Mouse (Mus musculus) liver, embryonic 14.5 days (tissue): ENCODE data around the gene Pfkfb4. TPM values are rescaled to one million over a fixed set of nuclear protein-coding genes. Genes with fewer than 3 reads are reported as not detected.

ENCODE experiments used
- ATAC-seq: fragments of 200-750 bp; cut with Nextera tagmentation; 2 replicates; pipeline ENCODE4 v1.8.0; 2017; ENCODE audit warnings: moderate number of reproducible peaks, mild to moderate bottlenecking, moderate library complexity; ENCODE audit not compliant: insufficient read depth
- DNase-seq, 3 experiments: peaks; one replicate each; pipeline ENCODE4 v3.0.0-alpha.2; 2012 to 2013; ENCODE audit warnings: low read depth in 3 of 3, low spot score in 3 of 3
- H3K27ac ChIP-seq: fragments of 300-500 bp; sonication (generic); 2 replicates; pipeline ENCODE4 v1.5.1; 2014; ENCODE audit warnings: moderate library complexity, mild to moderate bottlenecking, control low read depth, inconsistent platforms
- H3K27me3 ChIP-seq: fragments of 300-500 bp; sonication (generic); 2 replicates; pipeline ENCODE4 v1.6.1; 2014; ENCODE audit warnings: mild to moderate bottlenecking, low read length, moderate library complexity; ENCODE audit not compliant: control insufficient read depth, insufficient read depth
- H3K36me3 ChIP-seq: fragments of 300-500 bp; sonication (generic); replicated peaks from 2 replicates; pipeline ENCODE4 v1.6.1; 2014; ENCODE audit warnings: low read depth; ENCODE audit not compliant: control insufficient read depth, insufficient read depth
- H3K4me1 ChIP-seq, 2 experiments: fragments of 200-500 bp in 1 of 2; fragments of 300-500 bp in 1 of 2; sonication (generic) in 1 of 2; replicated peaks; 2 replicates each; pipeline ENCODE4 v1.6.1; 2012 to 2014; ENCODE audit warnings: antibody characterized with exemption in 1 of 2, inconsistent platforms in 1 of 2, low read length in 1 of 2; ENCODE audit not compliant: control insufficient read depth in 2 of 2, insufficient read depth in 2 of 2
- H3K4me2 ChIP-seq: fragments of 300-500 bp; sonication (generic); 2 replicates; pipeline ENCODE4 v1.6.1; 2014; ENCODE audit warnings: low read depth, mild to moderate bottlenecking, control low read depth, moderate library complexity
- H3K4me3 ChIP-seq, 2 experiments: fragments of 200-500 bp in 1 of 2; fragments of 300-500 bp in 1 of 2; sonication (generic) in 1 of 2; 2 replicates each; pipeline ENCODE4 v1.5.1; 2012 to 2014; ENCODE audit warnings: low read depth in 2 of 2, low read length in 2 of 2, mild to moderate bottlenecking in 2 of 2, control low read depth in 1 of 2, inconsistent platforms in 1 of 2, moderate library complexity in 1 of 2; ENCODE audit not compliant: insufficient read depth in 1 of 2
- H3K9ac ChIP-seq: fragments of 300-500 bp; sonication (generic); replicated peaks from 2 replicates; pipeline ENCODE4 v1.6.1; 2014; ENCODE audit warnings: mild to moderate bottlenecking, control low read depth, moderate library complexity
- H3K9me3 ChIP-seq: fragments of 300-500 bp; sonication (generic); 2 replicates; pipeline ENCODE4 v1.6.1; 2016; ENCODE audit warnings: low read length, mixed read lengths; ENCODE audit not compliant: control insufficient read depth
- CTCF ChIP-seq: IDR thresholded peaks from 2 replicates; pipeline ENCODE4 v1.5.1; 2016; ENCODE audit warnings: antibody characterized with exemption, low read depth, control low read depth
- EP300 ChIP-seq: IDR thresholded peaks from 2 replicates; pipeline ENCODE4 v1.6.1; 2016; ENCODE audit warnings: antibody characterized with exemption, low read depth
- WGBS: fragments of 180-500 bp; shearing (Covaris S2); extraction: QIAGEN DNeasy Blood & Tissue Kit; methylation state at CpG from one replicate; pipeline ENCODE4 v1.1.7; 2014; ENCODE audit not compliant: insufficient replicate concordance; 5-methylcytosine and 5-hydroxymethylcytosine counted together
- polyA plus RNA-seq, 2 experiments: library from polyadenylated mRNA; depleted of rRNA in 1 of 2; stranded (reverse) in 1 of 2; unstranded in 1 of 2; fragments of >200 nt; fragmentation: Nextera tagmentation in 1 of 2; extraction: Ambion mirVana in 1 of 2; gene quantifications; 2 replicates each; pipeline versions ENCODE4 v1.2.1 to v1.2.3; 2012 to 2014

Gene Pfkfb4
- polyA plus RNA-seq (2012; rRNA removed) = 2.1 TPM in 2 replicates
- polyA plus RNA-seq (2014; fragmentation: Nextera tagmentation; extraction: Ambion mirVana) = 1.9 and 2.8 TPM in 2 replicates

GRCm38 (mm10) chr9:108991428-108992084, at the start of gene Pfkfb4:
Gene Pfkfb4 (plus strand): TSS chr9:108991778.
- Histone ChIP-seq H3K27me3 (no peaks in the 10 kb centered on the region), H3K4me3 (peak within 1 kb of the TSS; percentile 51 to 68), H3K4me2 (peak within 1 kb of the TSS; percentile 70), H3K27ac (peak within 1 kb of the TSS; percentile 75), H3K36me3 (no peaks in the 10 kb centered on the region), H3K9me3 (no peaks in the 10 kb centered on the region), H3K9ac (peak within 1 kb of the TSS; percentile 64), H3K4me1 (peaks cover 6 to 37% of the 10 kb centered on the region in 2 experiments)
- peak; percentile 97 to 98 (median 98) for DNase-seq
- 0 out of 2 replicates have a peak, but pooled peaks have one; percentile 11 for TF ChIP-seq EP300
- no peak for TF ChIP-seq CTCF
- ATAC-seq = peak; percentile 96
- WGBS = 3% methylated on average over 31 of the region's 31 CpGs

- Histone ChIP-seq H3K4me2 (no peak overlapping the region), H3K9ac (no peak overlapping the region), H3K27ac (no peak overlapping the region), H3K36me3 (peaks cover 75% of the 10 kb centered on the region), H3K9me3 (no peaks in the 10 kb centered on the region), H3K4me3 (no peak overlapping the region), H3K27me3 (no peaks in the 10 kb centered on the region), H3K4me1 (0 out of 4 replicates have a peak, but pooled peaks cover 0 to 2% of the 10 kb centered on the region in 2 experiments)
- DNase-seq (no peak), ATAC-seq (no peak)
- WGBS = 73% methylated on average over 9 of the region's 9 CpGs
- TF ChIP-seq EP300 (no peak), CTCF (no peak)
Observed at GRCm38 (mm10) chr9:108945111-108945510, 46.5 kb upstream of the Pfkfb4 start.

GRCm38 (mm10) chr9:108945608-108946007, 46.0 kb upstream of the Pfkfb4 start:
- 46% methylated on average over 5 of the region's 5 CpGs for WGBS
- peak; percentile 64 for ATAC-seq

GRCm38 (mm10) chr9:108949231-108949966, 42.2 kb upstream of the Pfkfb4 start:
- TF ChIP-seq EP300 (no peak), CTCF (no peak)
- peaks cover 50% of the 10 kb centered on the region for H3K36me3 ChIP-seq
- H3K4me1 ChIP-seq = no peaks in the 10 kb centered on the region

More at GRCm38 (mm10) chr9:108945608-108946007, 46.0 kb upstream of the Pfkfb4 start:
- TF ChIP-seq CTCF (no peak), EP300 (peak; percentile 18; the same call in 1 of the 2 replicates)
- peak in 2 of 3 experiments; percentile 7 to 19 for DNase-seq
- Histone ChIP-seq H3K4me1 (0 out of 4 replicates have a peak, but pooled peaks cover 0 to under 1% of the 10 kb centered on the region in 2 experiments), H3K9me3 (no peaks in the 10 kb centered on the region), H3K27ac (no peak overlapping the region), H3K4me3 (no peak overlapping the region), H3K9ac (no peak overlapping the region), H3K27me3 (no peaks in the 10 kb centered on the region), H3K4me2 (no peak overlapping the region), H3K36me3 (peaks cover 75% of the 10 kb centered on the region)

More at GRCm38 (mm10) chr9:108949231-108949966, 42.2 kb upstream of the Pfkfb4 start:
- Histone ChIP-seq H3K27ac (no peak overlapping the region), H3K4me2 (no peak overlapping the region), H3K4me3 (no peak overlapping the region), H3K27me3 (peaks cover 10% of the 10 kb centered on the region), H3K9me3 (no peaks in the 10 kb centered on the region), H3K9ac (no peak overlapping the region)
- WGBS = 78% methylated on average over 13 of the region's 13 CpGs
- ATAC-seq = no peak
- DNase-seq = no peak
